Mouse (Mus musculus): ENCODE results near the gene Itgb6.

Gene Itgb6

DNA sequence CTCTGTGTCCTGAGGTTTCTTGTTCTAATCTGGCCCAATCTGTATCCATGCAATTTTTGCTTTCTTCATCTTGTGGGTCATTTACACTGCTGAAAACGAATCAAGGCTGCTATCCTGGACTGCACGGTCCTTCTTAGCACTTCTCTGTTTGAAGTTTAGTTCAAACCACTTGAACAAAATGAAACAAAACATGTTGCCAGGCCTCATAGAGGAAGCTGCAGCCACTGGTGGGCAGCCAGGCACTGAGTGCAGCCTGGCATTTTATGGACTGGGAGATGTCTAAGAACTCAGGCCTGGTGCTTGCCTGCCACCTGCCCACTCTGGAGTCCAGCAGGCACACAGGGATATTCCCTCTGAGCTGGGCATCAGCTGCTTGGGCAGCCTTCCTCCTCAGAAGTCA, 39.9 kb downstream of the Itgb6 start:
- in situ Hi-C loops (cut with MboI, MseI): no loop called here

- in situ Hi-C loops (cut with MboI, MseI): no loop called here
Measured at GRCm38 (mm10) chr2:60674413-60674812, 48.0 kb downstream of the Itgb6 start.

- in situ Hi-C loops (cut with MboI, MseI): no loop called here
Measured at GRCm38 (mm10) chr2:60672973-60673954, 49.2 kb downstream of the Itgb6 start.

DNA sequence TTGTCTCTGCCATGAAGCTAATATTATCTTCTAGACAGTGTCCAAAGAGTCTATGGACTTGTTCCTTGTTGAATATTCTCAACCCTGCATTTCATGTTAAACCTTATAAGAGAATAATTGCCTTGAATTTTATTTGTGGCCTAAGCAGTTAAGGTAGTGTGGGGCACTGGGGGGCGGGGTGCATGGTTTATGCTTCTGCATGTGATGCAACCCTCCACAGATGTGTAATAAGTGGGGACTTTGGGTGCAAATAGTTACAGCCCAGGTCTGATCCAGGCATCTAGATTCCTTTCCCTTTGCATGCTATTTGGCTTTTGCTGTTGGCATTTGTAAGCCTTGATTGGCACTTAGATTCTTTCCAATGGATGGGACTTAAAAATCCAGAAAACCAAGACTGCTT, 51.2 kb downstream of the Itgb6 start:
- in situ Hi-C loops (cut with MboI, MseI): no loop called here

DNA sequence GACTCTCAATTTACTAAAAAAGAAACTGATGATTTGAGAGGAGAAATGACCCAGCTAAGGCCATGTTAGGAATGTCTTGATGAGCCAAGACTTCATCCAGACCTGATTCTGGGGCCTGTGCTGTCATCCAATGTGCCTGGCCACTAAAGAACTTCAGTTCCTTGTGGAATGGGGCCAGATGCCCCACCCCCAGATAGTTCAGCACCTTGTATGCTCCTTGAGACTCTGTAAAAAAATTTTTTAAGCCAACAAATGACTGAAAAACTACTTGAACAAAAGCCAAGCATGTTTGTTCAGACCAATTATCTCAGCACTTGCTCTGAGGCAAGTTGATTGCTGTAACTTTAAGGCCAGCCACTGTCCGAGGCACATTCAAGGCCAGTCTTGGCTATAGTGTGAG, 59.4 kb downstream of the Itgb6 start:
- in situ Hi-C loops (cut with MboI, MseI): no loop called here

DNA sequence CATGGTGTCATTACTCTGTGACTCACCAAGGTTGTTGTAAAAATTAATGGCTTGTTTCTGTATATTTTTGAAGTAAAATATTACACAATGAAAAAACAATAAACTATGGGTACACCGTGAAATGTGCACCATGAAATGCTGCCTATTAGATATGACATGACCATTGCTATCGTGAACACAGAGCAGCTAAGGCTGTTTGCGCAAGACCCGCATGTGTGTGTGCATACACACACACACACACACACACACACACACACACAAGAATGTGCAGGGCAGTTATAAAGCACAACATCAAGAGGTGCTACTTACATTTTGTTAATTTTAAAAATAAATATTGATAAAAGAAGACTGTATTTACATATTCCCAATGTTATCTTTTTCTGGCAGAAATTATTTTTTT, 62.5 kb downstream of the Itgb6 start:
- in situ Hi-C loops (cut with MboI, MseI): no loop called here

- in situ Hi-C loops (cut with MboI, MseI): no loop called here
Measured at GRCm38 (mm10) chr2:60658992-60659391, 63.5 kb downstream of the Itgb6 start.

- in situ Hi-C loops (cut with MboI, MseI): no loop called here
Measured at GRCm38 (mm10) chr2:60654828-60655227, 67.6 kb downstream of the Itgb6 start.

GRCm38 (mm10) chr2:60650155-60650554, 72.3 kb downstream of the Itgb6 start:
- in situ Hi-C loops (cut with MboI, MseI): no loop called here

DNA sequence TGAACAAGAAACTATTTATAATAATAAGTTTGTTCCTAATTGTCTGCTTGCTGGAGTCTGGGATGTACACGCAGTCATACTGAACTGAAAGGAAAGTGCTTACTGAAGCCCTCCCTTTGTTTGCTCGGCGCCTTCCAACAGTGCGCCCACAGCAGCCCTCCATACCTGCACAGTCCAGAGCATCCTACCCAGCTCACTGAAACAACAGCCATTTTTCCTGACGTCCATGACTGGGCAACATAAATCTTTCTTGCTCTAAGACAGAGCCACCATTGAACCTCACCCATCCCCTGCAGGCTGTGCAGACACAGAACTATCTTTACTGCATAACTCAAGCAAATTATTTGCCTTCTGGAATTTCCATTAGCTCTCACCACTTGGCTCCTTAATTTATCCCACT, 74.8 kb downstream of the Itgb6 start:
- in situ Hi-C loops (cut with MboI, MseI): no loop called here

DNA sequence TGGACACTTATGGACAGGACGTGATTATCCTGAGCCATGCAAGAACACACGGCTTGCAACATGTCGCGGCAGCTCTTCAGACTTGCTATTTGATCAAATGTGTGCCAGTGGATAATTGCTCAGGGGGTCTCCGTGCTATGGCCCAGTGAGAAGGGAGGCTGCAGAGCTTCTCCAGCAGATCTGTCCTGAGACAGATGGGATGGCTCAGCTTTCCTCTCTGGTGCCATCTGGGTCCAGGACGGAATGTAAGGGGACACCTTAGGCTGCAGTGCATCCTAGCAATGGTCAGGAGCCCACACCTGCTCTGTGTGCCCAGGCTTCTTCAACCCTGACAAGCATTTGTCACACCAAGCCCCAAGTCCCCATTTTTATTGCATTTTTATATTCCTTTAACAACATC, 75.9 kb downstream of the Itgb6 start:
- in situ Hi-C loops (cut with MboI, MseI): no loop called here

- in situ Hi-C loops (cut with MboI, MseI): no loop called here
Measured at GRCm38 (mm10) chr2:60643406-60643805, 79.0 kb downstream of the Itgb6 start.

DNA sequence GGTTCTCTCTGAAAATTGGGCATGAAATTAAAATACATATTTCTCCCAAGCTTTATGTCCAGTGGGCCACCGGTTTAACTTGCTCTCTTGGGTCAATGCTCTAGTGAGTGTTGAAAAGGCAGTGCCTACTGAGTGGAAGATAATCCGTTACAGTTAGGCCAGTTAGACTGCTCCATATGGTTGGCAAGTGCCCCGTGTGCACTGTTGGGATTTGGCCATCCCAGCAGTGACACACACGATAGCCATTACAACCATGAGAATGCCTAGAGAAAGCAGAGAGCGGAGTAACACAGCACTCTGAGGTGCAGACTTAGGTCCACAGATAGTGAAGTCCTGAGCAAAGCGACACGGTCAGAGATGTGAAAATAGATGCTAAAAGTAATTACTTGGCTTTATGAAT, 79.8 kb downstream of the Itgb6 start:
- in situ Hi-C loops (cut with MboI, MseI): no loop called here

DNA sequence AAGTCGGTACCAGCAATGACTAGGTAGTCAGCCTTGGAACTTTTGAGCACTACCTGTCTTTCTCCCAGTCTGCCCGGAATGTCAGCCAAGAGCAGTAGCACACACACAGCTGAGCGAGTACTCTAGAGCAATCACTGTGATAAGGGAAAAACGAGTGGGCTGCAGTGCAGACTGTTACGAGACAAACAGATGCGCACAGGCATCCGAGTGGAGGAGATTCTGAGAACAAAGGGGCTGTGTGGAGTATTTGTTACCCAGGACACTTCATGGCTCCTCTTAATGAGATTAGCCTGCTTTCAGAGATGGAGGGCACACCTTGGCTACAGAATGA, 82.1 kb downstream of the Itgb6 start:
- in situ Hi-C loops (cut with MboI, MseI): no loop called here

DNA sequence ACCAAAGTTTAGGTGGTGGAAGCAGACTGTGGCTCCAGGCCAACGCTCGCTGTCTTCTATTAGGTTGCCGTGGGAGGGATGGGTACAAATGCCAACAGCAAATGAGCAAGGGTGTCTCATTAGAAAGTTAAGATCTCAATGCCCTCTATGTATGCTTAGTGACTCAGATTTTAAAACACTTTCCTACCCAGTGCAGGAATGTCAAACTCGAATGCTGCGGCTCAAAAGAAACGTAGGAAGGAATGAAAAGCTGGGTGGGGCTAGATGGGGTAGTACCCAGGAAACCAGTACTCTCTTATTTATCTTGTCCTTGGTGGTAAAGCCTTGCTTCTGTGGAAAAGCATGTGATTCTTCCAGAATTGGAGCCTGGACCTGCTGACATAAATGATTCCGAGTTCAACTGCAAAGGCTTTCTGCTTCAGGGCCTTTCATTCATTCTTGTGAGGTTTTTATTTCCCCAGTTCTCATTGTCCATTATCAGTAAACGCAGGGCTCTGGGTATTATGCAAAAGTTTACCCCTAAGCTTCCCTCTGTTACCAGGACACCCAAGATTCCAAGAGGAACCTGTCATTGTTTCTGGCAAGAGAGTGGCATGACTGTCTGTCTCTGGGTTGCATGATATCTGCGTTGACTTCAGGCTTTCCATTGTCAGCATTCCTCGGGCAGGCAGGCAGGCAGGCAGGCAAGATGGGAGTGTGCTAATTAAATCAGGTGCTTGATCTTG, 82.7 kb downstream of the Itgb6 start:
- in situ Hi-C loops (cut with MboI, MseI): no loop called here

GRCm38 (mm10) chr2:60636910-60637761, 85.3 kb downstream of the Itgb6 start:
- in situ Hi-C loops (cut with MboI, MseI): no loop called here

- in situ Hi-C loops (cut with MboI, MseI): no loop called here
Measured at GRCm38 (mm10) chr2:60636481-60636880, 86.0 kb downstream of the Itgb6 start.

GRCm38 (mm10) chr2:60636038-60636437, 86.4 kb downstream of the Itgb6 start:
- in situ Hi-C loops (cut with MboI, MseI): no loop called here

GRCm38 (mm10) chr2:60632791-60633190, 89.7 kb downstream of the Itgb6 start:
- in situ Hi-C loops (cut with MboI, MseI): no loop called here

GRCm38 (mm10) chr2:60630304-60630703, 92.1 kb downstream of the Itgb6 start:
- in situ Hi-C loops (cut with MboI, MseI): no loop called here

DNA sequence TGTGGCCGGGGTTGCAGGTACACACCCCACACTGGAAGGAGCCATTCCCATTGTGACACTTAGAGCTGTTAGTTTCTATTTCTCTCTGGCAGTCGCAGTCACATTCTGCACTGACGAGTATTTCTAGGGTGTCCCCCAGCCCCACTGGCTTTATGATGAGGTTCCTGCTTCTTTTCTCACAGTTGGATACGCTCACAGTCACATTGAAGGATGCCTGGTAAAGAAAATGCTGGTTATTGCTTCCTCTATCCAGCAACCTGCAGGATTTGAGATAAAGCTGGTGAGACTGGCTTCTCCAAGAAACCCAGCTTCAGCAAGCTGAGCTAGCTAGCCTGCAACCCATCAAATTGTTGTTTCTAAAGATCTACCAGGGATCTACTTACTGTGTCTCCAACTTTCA, 94.5 kb downstream of the Itgb6 start:
- in situ Hi-C loops (cut with MboI, MseI): no loop called here

DNA sequence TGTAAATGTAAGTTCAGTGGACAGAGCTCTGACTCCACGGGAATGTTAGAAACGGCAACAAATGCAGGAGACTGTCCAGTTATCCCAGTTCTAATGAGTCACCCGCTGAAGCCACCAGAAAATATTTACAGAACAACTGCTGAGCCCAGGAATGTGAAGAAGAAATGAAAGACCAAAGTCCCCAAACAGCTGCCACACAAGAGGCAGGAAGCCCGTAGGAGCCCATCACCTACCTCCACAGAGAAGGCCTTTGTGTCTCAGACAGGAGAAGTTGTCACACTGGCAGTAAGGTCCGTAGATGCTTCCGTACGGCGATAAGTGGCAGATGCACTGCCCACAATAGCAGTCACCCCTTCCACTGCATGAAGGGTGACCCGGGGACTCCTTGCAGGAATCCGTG, 94.9 kb downstream of the Itgb6 start:
- in situ Hi-C loops (cut with MboI, MseI): no loop called here

Measured in T-helper 1 cell (primary cell).